Mouse (Mus musculus) kidney, postnatal 0 days (tissue): ENCODE data around the gene Gm5617. TPM values are rescaled to one million over a fixed set of nuclear protein-coding genes. Genes with fewer than 3 reads are reported as not detected.
"Not testable (repeated sequence)": the region's sequence is repeated elsewhere in the genome, so short reads cannot be mapped to it uniquely, and the experiment has no call there.

Experiments used
- ATAC-seq: fragments of 200-750 bp; cut with Nextera tagmentation; replicated peaks from 2 replicates; pipeline ENCODE4 v1.8.0; 2017; ENCODE audit warnings: low read depth, moderate number of reproducible peaks, moderate TSS enrichment, moderate library complexity; ENCODE audit not compliant: low FRiP score
- DNase-seq: peaks from one replicate; pipeline ENCODE4 v3.0.0-alpha.2; 2016; ENCODE audit warnings: low spot score
- H3K27ac ChIP-seq: fragments of 300-500 bp; sonication (generic); 2 replicates; pipeline ENCODE4 v1.5.1; 2014; ENCODE audit warnings: mild to moderate bottlenecking
- H3K27me3 ChIP-seq: fragments of 300-500 bp; sonication (generic); 2 replicates; pipeline ENCODE4 v1.6.1; 2014; ENCODE audit warnings: low read length, mixed read lengths; ENCODE audit not compliant: insufficient read depth
- H3K36me3 ChIP-seq: fragments of 300-500 bp; sonication (generic); 2 replicates; pipeline ENCODE4 v1.6.1; 2014; ENCODE audit warnings: low read length, mixed read lengths; ENCODE audit not compliant: insufficient read depth
- H3K4me1 ChIP-seq: fragments of 300-500 bp; sonication (generic); replicated peaks from 2 replicates; pipeline ENCODE4 v1.6.1; 2014; ENCODE audit warnings: antibody characterized with exemption, low read length, mixed read lengths; ENCODE audit not compliant: insufficient read depth
- H3K4me2 ChIP-seq: fragments of 300-500 bp; sonication (generic); 2 replicates; pipeline ENCODE4 v1.6.1; 2014; ENCODE audit warnings: mild to moderate bottlenecking, low read length, moderate library complexity, mixed read lengths
- H3K4me3 ChIP-seq: fragments of 300-500 bp; sonication (generic); replicated peaks from 2 replicates; pipeline ENCODE4 v1.5.1; 2014; ENCODE audit warnings: low read depth, low read length
- H3K9ac ChIP-seq: fragments of 300-500 bp; sonication (generic); 2 replicates; pipeline ENCODE4 v1.6.1; 2014; ENCODE audit warnings: low read depth, low read length
- H3K9me3 ChIP-seq: fragments of 300-500 bp; sonication (generic); replicated peaks from 2 replicates; pipeline ENCODE4 v1.6.1; 2016; ENCODE audit warnings: low read length, inconsistent platforms, mixed read lengths
- CTCF ChIP-seq: IDR thresholded peaks from 2 replicates; pipeline ENCODE4 v1.5.1; 2016; ENCODE audit warnings: antibody characterized with exemption, low read depth, mild to moderate bottlenecking, moderate library complexity
- WGBS: fragments of 180-500 bp; shearing (Covaris S2); extraction: QIAGEN DNeasy Blood & Tissue Kit; methylation state at CpG from one replicate; pipeline ENCODE4 v1.1.7; 2014; 5-methylcytosine and 5-hydroxymethylcytosine counted together
- polyA plus RNA-seq: library from polyadenylated mRNA; unstranded; fragments of >200 nt; fragmentation: Nextera tagmentation; extraction: Ambion mirVana; gene quantifications from 2 replicates; pipeline ENCODE4 v1.2.1, GENCODE M21; 2015

Gene Gm5617
- polyA plus RNA-seq, 1 experiment from 2014 or later: 92.3 TPM

DNA sequence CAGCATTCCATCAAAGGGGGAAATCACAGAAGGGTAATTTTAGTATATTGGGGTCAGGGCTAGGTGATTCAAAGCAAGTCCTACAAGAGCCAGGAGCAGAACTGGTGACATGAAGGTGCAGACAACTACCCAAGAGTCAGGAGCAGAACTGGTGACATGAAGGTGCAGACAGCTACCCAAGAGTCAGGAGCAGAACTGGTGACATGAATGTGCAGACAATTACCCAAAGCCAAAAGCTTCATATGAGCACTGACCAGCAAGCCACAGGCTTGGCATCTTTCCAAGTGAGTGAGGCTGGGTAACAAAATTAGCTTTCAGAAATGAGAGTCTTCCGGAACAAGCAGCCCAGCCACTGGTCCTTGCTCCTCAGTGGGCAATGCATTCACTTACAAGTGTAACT, 20.1 kb downstream of the Gm5617 start:
- DNase-seq (no peak), ATAC-seq (no peak)
- Histone ChIP-seq H3K27me3 (no peaks in the 10 kb centered on the region), H3K4me2 (no peak overlapping the region), H3K9ac (no peak overlapping the region), H3K4me1 (no peaks in the 10 kb centered on the region), H3K27ac (no peak overlapping the region), H3K9me3 (no peaks in the 10 kb centered on the region), H3K36me3 (no peaks in the 10 kb centered on the region), H3K4me3 (no peak overlapping the region)
- no peak for TF ChIP-seq CTCF
- WGBS: 63% methylated on average over 1 of the region's 1 CpGs

DNA sequence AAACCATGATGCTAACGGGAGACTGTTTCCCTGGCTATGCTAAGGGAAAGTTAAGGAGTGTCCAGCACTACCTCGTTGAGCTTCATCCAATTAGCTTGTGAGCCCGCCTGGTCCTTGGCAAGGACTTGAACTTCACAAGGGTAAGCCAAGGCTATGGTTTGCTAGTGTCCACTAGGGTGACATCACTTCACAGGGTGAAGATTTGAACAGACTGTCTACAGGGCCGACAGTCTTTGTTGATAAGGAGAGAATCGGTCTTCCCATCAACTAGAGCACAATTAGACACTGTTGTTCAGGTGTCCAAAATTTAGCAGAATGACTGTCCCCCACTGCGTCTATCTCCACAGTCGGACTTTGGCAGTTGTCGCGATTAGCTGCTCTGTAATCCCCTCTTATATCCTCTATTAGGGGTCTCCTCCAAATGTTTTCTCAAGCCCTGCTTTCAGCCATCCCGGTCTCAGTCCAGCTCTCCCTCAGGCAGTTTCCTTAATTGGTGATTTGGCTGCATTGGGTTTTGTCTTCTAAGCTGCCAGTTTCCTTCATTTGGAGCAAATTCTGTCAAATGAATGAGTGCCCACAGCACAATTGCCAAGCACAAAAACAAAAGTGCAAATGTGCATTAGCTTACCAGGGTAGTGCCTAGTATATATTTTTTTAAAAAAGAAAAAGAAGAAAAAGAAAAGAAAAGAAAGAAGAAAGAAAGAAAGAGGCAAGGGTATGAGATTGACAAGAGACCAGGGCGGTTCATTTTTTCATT, 21.6 kb downstream of the Gm5617 start:
- Histone ChIP-seq H3K9me3 (no peaks in the 10 kb centered on the region), H3K27me3 (no peaks in the 10 kb centered on the region), H3K4me1 (no peaks in the 10 kb centered on the region), H3K4me3 (no peak overlapping the region), H3K4me2 (no peak overlapping the region), H3K27ac (no peak overlapping the region), H3K9ac (no peak overlapping the region), H3K36me3 (no peaks in the 10 kb centered on the region)
- ATAC-seq (no peak), DNase-seq (no peak)
- no peak for TF ChIP-seq CTCF
- 82% methylated on average over 11 of the region's 11 CpGs for WGBS

DNA sequence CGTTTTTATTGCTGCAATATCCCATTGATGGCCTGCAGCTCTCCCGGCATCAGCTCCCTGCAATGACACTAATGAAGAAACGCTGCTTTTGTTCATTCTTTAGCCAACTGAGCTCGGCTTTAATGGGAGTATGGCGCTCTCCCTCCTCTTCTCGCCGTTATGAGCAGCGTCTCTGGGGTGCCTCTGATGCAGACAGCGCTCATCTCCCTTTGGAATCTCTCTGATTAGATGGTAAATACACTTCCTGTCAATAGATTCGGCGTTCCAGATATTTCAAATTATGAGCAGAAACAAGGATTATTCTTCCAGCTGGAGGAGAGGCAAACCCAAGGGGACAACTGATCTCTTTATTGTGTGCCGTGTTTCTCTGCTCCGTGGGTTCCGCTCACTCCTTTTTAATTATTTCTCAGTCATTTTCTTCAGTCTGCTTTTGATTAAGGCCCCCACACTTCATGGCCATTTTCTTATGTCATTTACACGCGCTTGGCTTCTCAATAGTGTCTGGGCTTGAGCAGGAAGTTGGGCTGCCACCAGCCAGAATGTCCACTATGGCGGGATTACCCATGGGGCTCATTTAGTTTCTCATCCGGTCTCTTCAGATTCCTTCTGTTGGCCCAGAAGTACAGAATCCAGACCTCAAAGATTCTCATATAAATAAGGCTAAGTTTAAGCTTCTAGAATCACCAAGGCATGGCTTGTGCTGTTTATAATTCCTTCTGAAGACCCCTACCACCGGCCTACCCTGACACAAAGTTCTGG, 22.3 kb downstream of the Gm5617 start:
- Histone ChIP-seq H3K36me3 (no peaks in the 10 kb centered on the region), H3K4me2 (no peak overlapping the region), H3K9ac (no peak overlapping the region), H3K27me3 (no peaks in the 10 kb centered on the region), H3K9me3 (no peaks in the 10 kb centered on the region), H3K27ac (no peak overlapping the region), H3K4me3 (no peak overlapping the region), H3K4me1 (no peaks in the 10 kb centered on the region)
- DNase-seq (no peak), ATAC-seq (no peak)
- WGBS: 62% methylated on average over 19 of the region's 19 CpGs
- no peak for TF ChIP-seq CTCF

DNA sequence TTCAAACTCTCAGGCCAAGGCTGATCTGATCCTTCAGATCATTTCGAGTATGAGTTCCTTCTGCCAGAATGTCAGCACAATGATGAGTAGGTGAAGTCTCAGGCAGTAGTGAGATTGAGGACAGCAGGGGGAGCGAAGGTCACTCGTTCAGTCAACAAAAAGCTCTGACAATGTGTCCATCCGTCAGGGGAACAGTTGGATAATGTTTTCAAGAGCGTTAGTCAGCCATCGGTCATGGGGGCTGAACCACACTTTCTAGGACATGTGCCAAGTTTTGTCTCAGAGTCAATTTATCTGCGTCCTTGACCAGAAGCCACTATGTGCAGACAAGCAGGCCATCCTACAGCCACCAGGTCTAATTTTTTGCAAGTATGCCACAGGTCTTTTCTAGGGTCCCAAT, 25.2 kb downstream of the Gm5617 start:
- WGBS: no CpG with 5 or more reads among the region's 7 CpGs
- H3K4me2 ChIP-seq, ATAC-seq, DNase-seq, H3K4me1 ChIP-seq, H3K4me3 ChIP-seq, H3K36me3 ChIP-seq, H3K9ac ChIP-seq, H3K9me3 ChIP-seq, H3K27me3 ChIP-seq, H3K27ac ChIP-seq: not testable (repeated sequence)

DNA sequence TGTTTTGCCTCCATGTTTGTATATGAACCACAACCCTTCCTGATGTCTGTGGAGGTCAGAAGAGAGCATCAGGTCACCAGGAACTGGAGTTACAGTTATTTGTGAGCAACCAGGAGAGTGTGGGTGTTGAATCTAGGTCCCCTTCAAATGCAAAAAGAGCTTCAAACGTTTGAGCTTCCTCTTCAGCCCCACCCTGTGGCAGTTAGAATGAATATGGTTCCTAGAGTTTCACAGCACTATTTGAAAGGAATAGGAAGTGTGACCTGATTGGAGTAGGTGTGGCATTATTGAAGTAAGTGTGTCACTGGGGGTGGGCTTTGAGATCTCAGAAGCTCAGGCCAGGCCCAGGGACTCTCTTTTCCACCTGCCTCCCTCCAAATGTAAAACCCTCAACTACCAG, 30.3 kb downstream of the Gm5617 start:
- ATAC-seq: no peak
- H3K9me3 ChIP-seq: no peaks in the 10 kb centered on the region
- no peak for DNase-seq
- H3K9ac ChIP-seq: no peak overlapping the region
- no peak for TF ChIP-seq CTCF
- no peaks in the 10 kb centered on the region for H3K4me1 ChIP-seq
- no peak overlapping the region for H3K27ac ChIP-seq
- no peaks in the 10 kb centered on the region for H3K36me3 ChIP-seq
- no peak overlapping the region for H3K4me3 ChIP-seq
- H3K27me3 ChIP-seq: no peaks in the 10 kb centered on the region
- H3K4me2 ChIP-seq: no peak overlapping the region
- WGBS: 5% methylated on average over 1 of the region's 1 CpGs

DNA sequence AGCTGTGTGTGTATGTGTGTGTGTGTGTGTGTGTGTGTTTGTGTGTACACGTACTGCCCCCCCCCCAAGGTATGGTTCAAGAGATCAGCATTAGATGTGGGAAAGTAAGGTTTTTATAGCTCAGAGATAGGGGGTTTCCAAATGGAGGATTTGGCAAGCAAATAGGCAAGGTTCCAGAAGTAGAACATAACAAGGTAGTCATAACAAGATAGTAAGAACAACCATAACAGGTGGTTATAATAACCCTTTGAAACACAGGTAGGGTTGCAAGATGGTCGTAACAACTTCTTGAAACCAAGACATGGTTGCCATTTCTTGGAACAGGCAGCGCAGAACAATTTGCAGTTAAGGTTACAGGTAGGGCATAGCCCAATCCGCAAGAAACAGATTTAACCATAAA, 31.3 kb downstream of the Gm5617 start:
- ATAC-seq: no peak
- no peak for TF ChIP-seq CTCF
- H3K4me3 ChIP-seq: no peak overlapping the region

More for the DNA sequence above, 31.3 kb downstream of the Gm5617 start:
- no peaks in the 10 kb centered on the region for H3K36me3 ChIP-seq
- no peak overlapping the region for H3K27ac ChIP-seq
- H3K9me3 ChIP-seq: no peaks in the 10 kb centered on the region
- H3K9ac ChIP-seq: no peak overlapping the region
- DNase-seq: no peak
- H3K27me3 ChIP-seq: no peaks in the 10 kb centered on the region
- no peak overlapping the region for H3K4me2 ChIP-seq
- WGBS: 88% methylated on average over 4 of the region's 4 CpGs
- H3K4me1 ChIP-seq: no peaks in the 10 kb centered on the region
